In genomic region chr11:120609250-120609649, GRCm38 (mm10) we compare ENCODE assay signal across 7 mouse cellular contexts. TPM values are rescaled to one million over a fixed set of nuclear protein-coding genes. Genes with fewer than 3 reads are reported as not detected.
DNase-seq lines count a peak whose midpoint lies in the region; ATAC-seq and TF ChIP-seq lines count a peak whose summit lies in the region.

No protein-coding gene starts in this region.

- peaks cover 45% of the 10 kb centered on the region for H3K36me3 ChIP-seq in hindbrain, embryonic 15.5 days
- peaks cover 81% of the 10 kb centered on the region for H3K36me3 ChIP-seq in hindbrain, embryonic 14.5 days (replicated peaks; ENCODE audit: control insufficient read depth, insufficient read depth)
- peaks cover 3% of the 10 kb centered on the region; the same call in 1 of the 2 replicates for H3K36me3 ChIP-seq in kidney, adult 2 months (ENCODE audit: control insufficient read depth, insufficient read depth, low read length)

- H3K9me3 ChIP-seq in hindbrain, embryonic 15.5 days, result no peaks in the 10 kb centered on the region
- H3K9me3 ChIP-seq in hindbrain, embryonic 14.5 days (ENCODE audit: control insufficient read depth, low read length), result no peaks in the 10 kb centered on the region

- H3K4me1 ChIP-seq in hindbrain, embryonic 15.5 days (replicated peaks), result peaks cover 8% of the 10 kb centered on the region
- no peaks in the 10 kb centered on the region; the same call in 1 of the 2 replicates for H3K4me1 ChIP-seq in hindbrain, embryonic 14.5 days (replicated peaks; ENCODE audit: control insufficient read depth, insufficient read depth, low read length)
- H3K4me1 ChIP-seq in cortical plate, adult 2 months (ENCODE audit: control insufficient read depth, insufficient read depth, low read length), result 0 out of 2 replicates have a peak, but pooled peaks cover 2% of the 10 kb centered on the region
- H3K4me1 ChIP-seq in kidney, adult 2 months (ENCODE audit: control insufficient read depth, insufficient read depth, low read length), result peaks cover 5% of the 10 kb centered on the region; the same call in 1 of the 2 replicates

- no peak for TF ChIP-seq CTCF in cortical plate, adult 2 months (IDR thresholded peaks at IDR 0.05; ENCODE audit: extremely low read depth, insufficient read depth, low read length)
- TF ChIP-seq CTCF in kidney, adult 2 months (conservative IDR thresholded peaks at IDR 0.05; ENCODE audit: insufficient read depth, insufficient read length, low read depth, low read length), result peak; percentile 3; the same call in 1 of the 2 replicates

- H3K9ac ChIP-seq in hindbrain, embryonic 15.5 days, result no peak overlapping the region
- H3K9ac ChIP-seq in hindbrain, embryonic 14.5 days, result no peak overlapping the region

- no peak overlapping the region for H3K4me3 ChIP-seq in hindbrain, embryonic 15.5 days
- no peak overlapping the region for H3K4me3 ChIP-seq in hindbrain, embryonic 14.5 days (replicated peaks; ENCODE audit: low read length)
- no peak overlapping the region for H3K4me3 ChIP-seq in cortical plate, adult 2 months (ENCODE audit: insufficient read depth, low read length)
- no peak overlapping the region for H3K4me3 ChIP-seq in kidney, adult 2 months (ENCODE audit: insufficient read depth, low read depth, low read length)

- H3K27ac ChIP-seq in hindbrain, embryonic 15.5 days (replicated peaks), result no peak overlapping the region
- no peak overlapping the region for H3K27ac ChIP-seq in hindbrain, embryonic 14.5 days
- H3K27ac ChIP-seq in cortical plate, adult 2 months (ENCODE audit: insufficient read depth, low read length), result no peak overlapping the region
- peak overlapping the region; percentile 61 for H3K27ac ChIP-seq in kidney, adult 2 months (ENCODE audit: insufficient read depth, low read depth, low read length)

- ATAC-seq in hindbrain, embryonic 15.5 days (ENCODE audit: low FRiP score, low read depth), result no peak
- ATAC-seq in hindbrain, embryonic 14.5 days (ENCODE audit: low FRiP score), result no peak
- peak; percentile 42; the same call in 1 of the 2 replicates for ATAC-seq in megakaryocyte progenitor cell, adult 5-6 weeks (replicated peaks; ENCODE audit: poor library complexity)

- WGBS in hindbrain, embryonic 15.5 days, result 46% methylated on average over 8 of the region's 8 CpGs
- 30% methylated on average over 8 of the region's 8 CpGs for WGBS in hindbrain, embryonic 14.5 days
- WGBS in kidney, adult 2 months, result 40% methylated on average over 8 of the region's 8 CpGs

- peak; percentile 7; the same call in 1 of the 2 replicates for TF ChIP-seq POLR2A in cortical plate, adult 2 months (IDR thresholded peaks at IDR 0.05; ENCODE audit: extremely low read depth, insufficient read depth, low read length)
- TF ChIP-seq POLR2A in kidney, adult 2 months (IDR thresholded peaks at IDR 0.05; ENCODE audit: low read depth, low read length), result no peak

- peak overlapping the region; percentile 47; the same call in 1 of the 2 replicates for H3K4me2 ChIP-seq in hindbrain, embryonic 15.5 days
- H3K4me2 ChIP-seq in hindbrain, embryonic 14.5 days (replicated peaks), result no peak overlapping the region

- H3K27me3 ChIP-seq in hindbrain, embryonic 15.5 days, result no peaks in the 10 kb centered on the region; the same call in 1 of the 2 replicates
- 0 out of 2 replicates have a peak, but pooled peaks cover 6% of the 10 kb centered on the region for H3K27me3 ChIP-seq in hindbrain, embryonic 14.5 days (ENCODE audit: control insufficient read depth, insufficient read depth, low read length)
- H3K27me3 ChIP-seq in kidney, adult 2 months (replicated peaks; ENCODE audit: control insufficient read depth, insufficient read depth, low read length), result no peaks in the 10 kb centered on the region

- no peak for DNase-seq in hindbrain, embryonic 14.5 days (ENCODE audit: low spot score)
- peak; percentile 73 for DNase-seq in kidney, adult 2 months
- no peak for DNase-seq in thymus, postnatal 14 days
- no peak for DNase-seq in left cerebral cortex, adult 9 months (ENCODE audit: low spot score in 2 of 2)

RNA-seq across cellular contexts. Expression of gene Npb, which starts 1.0 kb away (rescaled TPM):
- polyA plus RNA-seq in hindbrain, embryonic 15.5 days (2015; fragmentation: Nextera tagmentation; extraction: Ambion mirVana), result 0.71 and 1.1 TPM in 2 replicates
- 0.83 and 1.5 TPM in 2 replicates for polyA plus RNA-seq in hindbrain, embryonic 14.5 days (2014; fragmentation: Nextera tagmentation; extraction: Ambion mirVana)
- polyA plus RNA-seq in cortical plate, adult 2 months (2012; rRNA removed), result 0.58 and 1.1 TPM in 2 replicates
- polyA plus RNA-seq in kidney, adult 2 months (2012; rRNA removed), result 7.7 and 12.9 TPM in 2 replicates
- 0.59 TPM in 1 of 2 replicates, not detected in the other for total RNA-seq in megakaryocyte progenitor cell, adult 5-6 weeks (2015)
- total RNA-seq in megakaryocyte progenitor cell, adult 5-6 weeks (2017), result not detected in 2 replicates

RNA-seq across cellular contexts. Expression of gene Pcyt2, which starts 8.5 kb away (rescaled TPM):
- polyA plus RNA-seq in hindbrain, embryonic 15.5 days (2015; fragmentation: Nextera tagmentation; extraction: Ambion mirVana), result 213 and 226 TPM in 2 replicates
- 173 and 181 TPM in 2 replicates for polyA plus RNA-seq in hindbrain, embryonic 14.5 days (2014; fragmentation: Nextera tagmentation; extraction: Ambion mirVana)
- polyA plus RNA-seq in cortical plate, adult 2 months (2012; rRNA removed), result 281 and 289 TPM in 2 replicates
- 432 and 566 TPM in 2 replicates for polyA plus RNA-seq in kidney, adult 2 months (2012; rRNA removed)
- total RNA-seq in megakaryocyte progenitor cell, adult 5-6 weeks (2015), result 15.9 and 20.2 TPM in 2 replicates
- 23.8 and 24.5 TPM in 2 replicates for total RNA-seq in megakaryocyte progenitor cell, adult 5-6 weeks (2017)

RNA-seq across cellular contexts. Expression of gene Anapc11, which starts 11.0 kb away (rescaled TPM):
- polyA plus RNA-seq in hindbrain, embryonic 15.5 days (2015; fragmentation: Nextera tagmentation; extraction: Ambion mirVana), result 200 and 215 TPM in 2 replicates
- 227 and 229 TPM in 2 replicates for polyA plus RNA-seq in hindbrain, embryonic 14.5 days (2014; fragmentation: Nextera tagmentation; extraction: Ambion mirVana)
- 148 and 161 TPM in 2 replicates for polyA plus RNA-seq in cortical plate, adult 2 months (2012; rRNA removed)
- 137 and 143 TPM in 2 replicates for polyA plus RNA-seq in kidney, adult 2 months (2012; rRNA removed)
- 66.2 and 67.6 TPM in 2 replicates for total RNA-seq in megakaryocyte progenitor cell, adult 5-6 weeks (2015)
- 22.9 and 25.7 TPM in 2 replicates for total RNA-seq in megakaryocyte progenitor cell, adult 5-6 weeks (2017)

RNA-seq across cellular contexts. Expression of gene Alyref, which starts 11.1 kb away (rescaled TPM):
- 247 and 251 TPM in 2 replicates for polyA plus RNA-seq in hindbrain, embryonic 15.5 days (2015; fragmentation: Nextera tagmentation; extraction: Ambion mirVana)
- polyA plus RNA-seq in hindbrain, embryonic 14.5 days (2014; fragmentation: Nextera tagmentation; extraction: Ambion mirVana), result 237 and 252 TPM in 2 replicates
- 42.1 and 46.9 TPM in 2 replicates for polyA plus RNA-seq in cortical plate, adult 2 months (2012; rRNA removed)
- 18.8 and 29.0 TPM in 2 replicates for polyA plus RNA-seq in kidney, adult 2 months (2012; rRNA removed)
- 197 and 227 TPM in 2 replicates for total RNA-seq in megakaryocyte progenitor cell, adult 5-6 weeks (2015)
- total RNA-seq in megakaryocyte progenitor cell, adult 5-6 weeks (2017), result 266 and 298 TPM in 2 replicates

RNA-seq across cellular contexts. Expression of gene Sirt7, which starts 15.8 kb away (rescaled TPM):
- 43.4 and 45.6 TPM in 2 replicates for polyA plus RNA-seq in hindbrain, embryonic 15.5 days (2015; fragmentation: Nextera tagmentation; extraction: Ambion mirVana)
- 35.5 and 37.0 TPM in 2 replicates for polyA plus RNA-seq in hindbrain, embryonic 14.5 days (2014; fragmentation: Nextera tagmentation; extraction: Ambion mirVana)
- 98.2 and 105 TPM in 2 replicates for polyA plus RNA-seq in cortical plate, adult 2 months (2012; rRNA removed)
- polyA plus RNA-seq in kidney, adult 2 months (2012; rRNA removed), result 72.2 and 76.8 TPM in 2 replicates
- 22.9 and 24.2 TPM in 2 replicates for total RNA-seq in megakaryocyte progenitor cell, adult 5-6 weeks (2015)
- total RNA-seq in megakaryocyte progenitor cell, adult 5-6 weeks (2017), result 60.4 and 63.4 TPM in 2 replicates
